Comparison of ENCODE assay signal across 8 mouse cellular contexts in the genomic region with DNA sequence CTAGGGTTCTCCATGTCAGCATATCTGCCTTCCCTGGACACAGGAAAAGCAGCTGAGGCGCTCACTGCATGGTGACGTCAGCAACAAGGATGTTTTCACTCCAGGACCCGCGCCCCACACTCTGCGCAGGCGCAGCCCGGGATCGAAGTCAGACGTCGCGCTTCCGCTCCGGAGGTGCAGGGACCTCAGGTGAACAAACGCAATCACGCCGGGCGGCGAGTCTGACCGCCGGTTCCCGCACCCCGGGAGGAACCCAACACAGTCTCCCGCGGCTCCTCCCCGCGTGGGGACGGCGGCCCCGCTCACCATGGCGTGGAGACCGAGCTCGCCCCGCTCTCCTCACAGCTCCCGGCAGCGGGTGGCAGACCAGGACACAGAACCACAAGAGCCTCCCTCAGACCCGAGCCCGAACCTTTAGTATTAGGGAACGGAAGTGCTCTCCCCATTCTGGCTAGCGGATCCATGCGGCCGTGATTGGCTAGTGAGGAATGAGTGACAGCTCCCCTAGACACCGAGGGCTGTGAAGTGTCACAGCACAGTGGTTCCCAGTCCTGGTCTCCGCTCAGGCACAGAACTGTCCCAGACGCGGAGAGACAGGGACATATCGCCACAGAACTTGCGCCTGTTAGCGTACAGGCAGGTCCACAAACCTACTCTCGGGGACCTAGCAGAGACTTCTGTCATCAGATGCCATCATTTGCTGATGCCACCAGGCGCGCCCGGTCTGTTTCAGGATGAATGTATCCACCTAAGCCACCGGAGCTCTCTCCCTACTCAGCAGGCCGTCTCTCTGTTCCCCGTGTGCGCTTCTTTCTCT. TPM values are rescaled to one million over a fixed set of nuclear protein-coding genes. Genes with fewer than 3 reads are reported as not detected.
DNase-seq lines count a peak whose midpoint lies in the region; ATAC-seq and TF ChIP-seq lines count a peak whose summit lies in the region.
"Not testable (repeated sequence)": the region's sequence is repeated elsewhere in the genome, so short reads cannot be mapped to it uniquely, and the experiment has no call there.

No protein-coding gene starts in this region.

- peaks cover 16% of the 10 kb centered on the region for H3K4me1 ChIP-seq in bone marrow macrophage, adult 2 months (ENCODE audit: control insufficient read depth, insufficient read depth, low read length)
- peaks cover 24% of the 10 kb centered on the region for H3K4me1 ChIP-seq in erythroblast, embryonic 14.5 days (ENCODE audit: control insufficient read depth)
- H3K4me1 ChIP-seq in heart, embryonic 12.5 days (replicated peaks); kidney, postnatal 0 days (replicated peaks; ENCODE audit: insufficient read depth, low read length); liver, embryonic 11.5 days (replicated peaks; ENCODE audit: control insufficient read depth, insufficient read depth, low read length): not testable (repeated sequence)

- peak; percentile 97 for ATAC-seq in heart, embryonic 12.5 days (ENCODE audit: insufficient number of reproducible peaks, low FRiP score)
- ATAC-seq in kidney, postnatal 0 days (replicated peaks; ENCODE audit: low FRiP score, low read depth) = peak; percentile 98
- ATAC-seq in liver, embryonic 11.5 days (replicated peaks; ENCODE audit: low FRiP score) = peak; percentile 97

- peak overlapping the region; percentile 77 for H3K27ac ChIP-seq in bone marrow macrophage, adult 2 months (ENCODE audit: insufficient read depth, low read depth, low read length)
- peak overlapping the region; percentile 95 for H3K27ac ChIP-seq in heart, embryonic 12.5 days (ENCODE audit: poor library complexity, severe bottlenecking)
- peak overlapping the region; percentile 95 for H3K27ac ChIP-seq in kidney, postnatal 0 days
- peak overlapping the region; percentile 62 for H3K27ac ChIP-seq in liver, embryonic 11.5 days (ENCODE audit: low read depth, low read length)

- H3K79me2 ChIP-seq in myocyte (ENCODE audit: control insufficient read depth, insufficient read depth) = not testable (repeated sequence)

- not testable (repeated sequence) for TF ChIP-seq POLR2A in bone marrow macrophage, adult 2 months (IDR thresholded peaks at IDR 0.05; ENCODE audit: borderline replicate concordance, low read depth, low read length)
- TF ChIP-seq POLR2A in myocyte (IDR thresholded peaks at IDR 0.05; ENCODE audit: insufficient read length, low read depth) = peak; percentile 64

- peak overlapping the region; percentile 78 for H3ac ChIP-seq in myocyte (ENCODE audit: control insufficient read depth, insufficient read length)

- not testable (repeated sequence) for H3K36me3 ChIP-seq in erythroblast, embryonic 14.5 days (ENCODE audit: control insufficient read depth); kidney, postnatal 0 days (ENCODE audit: insufficient read depth, low read length); liver, embryonic 11.5 days (ENCODE audit: control insufficient read depth, insufficient read depth, low read length); myocyte (ENCODE audit: control insufficient read depth, insufficient read depth); splenic B cell, adult 2 months (ENCODE audit: control insufficient read depth, insufficient read depth, low read length, poor library complexity, severe bottlenecking)
- H3K36me3 ChIP-seq in heart, embryonic 12.5 days = peaks cover 13% of the 10 kb centered on the region

- H3K27me3 ChIP-seq in erythroblast, embryonic 14.5 days (ENCODE audit: control insufficient read depth); heart, embryonic 12.5 days (replicated peaks); kidney, postnatal 0 days (ENCODE audit: insufficient read depth, low read length); liver, embryonic 11.5 days (replicated peaks; ENCODE audit: control insufficient read depth, insufficient read depth, low read length); myocyte (ENCODE audit: control insufficient read depth, insufficient read depth, insufficient read length); splenic B cell, adult 2 months (ENCODE audit: control insufficient read depth, insufficient read depth, low read length, poor library complexity, severe bottlenecking): not testable (repeated sequence)

- peak overlapping the region; percentile 64 for H3K4me3 ChIP-seq in bone marrow macrophage, adult 2 months (ENCODE audit: insufficient read depth, low read length)
- peak overlapping the region; percentile 67 for H3K4me3 ChIP-seq in erythroblast, embryonic 14.5 days (replicated peaks)
- H3K4me3 ChIP-seq in heart, embryonic 12.5 days = peak overlapping the region; percentile 60
- H3K4me3 ChIP-seq in kidney, postnatal 0 days (replicated peaks; ENCODE audit: low read depth, low read length) = peak overlapping the region; percentile 47
- peak overlapping the region; percentile 54 for H3K4me3 ChIP-seq in liver, embryonic 11.5 days (ENCODE audit: low read depth, low read length)
- peak overlapping the region; percentile 53 for H3K4me3 ChIP-seq in myocyte

- not testable (repeated sequence) for TF ChIP-seq CTCF in bone marrow macrophage, adult 2 months (IDR thresholded peaks at IDR 0.05; ENCODE audit: low read depth, low read length)
- 0 out of 2 replicates have a peak, but pooled peaks have one; percentile 2 for TF ChIP-seq CTCF in kidney, postnatal 0 days (IDR thresholded peaks at IDR 0.05; ENCODE audit: low read depth)

- not testable (repeated sequence) for H3K9me3 ChIP-seq in erythroblast, embryonic 14.5 days (ENCODE audit: control insufficient read depth, low read length); heart, embryonic 12.5 days (replicated peaks); kidney, postnatal 0 days (replicated peaks; ENCODE audit: low read length); liver, embryonic 11.5 days (ENCODE audit: control insufficient read depth, low read length)

- under 1% methylated on average over 56 of the region's 56 CpGs for WGBS in heart, embryonic 12.5 days
- under 1% methylated on average over 56 of the region's 56 CpGs for WGBS in kidney, postnatal 0 days
- under 1% methylated on average over 54 of the region's 56 CpGs for WGBS in liver, embryonic 11.5 days

- DNase-seq in B cell, adult 2 months = peak; percentile 82 to 84
- peak; percentile 87 for DNase-seq in kidney, postnatal 0 days (ENCODE audit: low spot score)
- DNase-seq in liver, embryonic 11.5 days (ENCODE audit: low spot score) = peak; percentile 71
- DNase-seq in splenic B cell, adult 2 months (ENCODE audit: low read depth, low spot score) = peak; percentile 73

- peak overlapping the region; percentile 73 for H3K9ac ChIP-seq in heart, embryonic 12.5 days
- H3K9ac ChIP-seq in kidney, postnatal 0 days (ENCODE audit: low read depth, low read length) = peak overlapping the region; percentile 60
- H3K9ac ChIP-seq in liver, embryonic 11.5 days (ENCODE audit: low read depth, low read length) = peak overlapping the region; percentile 41

- H3K4me2 ChIP-seq in heart, embryonic 12.5 days = peak overlapping the region; percentile 85
- peak overlapping the region; percentile 87 for H3K4me2 ChIP-seq in kidney, postnatal 0 days (ENCODE audit: low read length)
- peak overlapping the region; percentile 85 for H3K4me2 ChIP-seq in liver, embryonic 11.5 days
- peak overlapping the region; percentile 80 for H3K4me2 ChIP-seq in myocyte (ENCODE audit: low read depth)

RNA-seq across cellular contexts. Expression of gene Zfp119b, which starts 4.2 kb away (rescaled TPM):
- polyA plus RNA-seq in bone marrow macrophage, adult 2 months (2012; ENCODE audit: insufficient read depth, insufficient read length, missing spikeins) = 5.7 and 7.9 TPM in 2 replicates
- not detected in 2 replicates for polyA plus RNA-seq in erythroblast, embryonic 14.5 days (2012)
- 3.1 and 4.3 TPM in 2 replicates for polyA plus RNA-seq in heart, embryonic 12.5 days (2016; fragmentation: Nextera tagmentation; extraction: Ambion mirVana)
- polyA plus RNA-seq in kidney, postnatal 0 days (2015; fragmentation: Nextera tagmentation; extraction: Ambion mirVana) = 8.1 and 10.6 TPM in 2 replicates
- polyA plus RNA-seq in liver, embryonic 11.5 days (2014; fragmentation: Nextera tagmentation; extraction: Ambion mirVana) = 3.8 and 4.4 TPM in 2 replicates
- polyA plus RNA-seq in myocyte (2012; fragmentation: generic; extraction: Trizol) = 0.82 TPM

RNA-seq across cellular contexts. Expression of gene Ebi3, which starts 7.4 kb away (rescaled TPM):
- 190 and 214 TPM in 2 replicates for polyA plus RNA-seq in bone marrow macrophage, adult 2 months (2012; ENCODE audit: insufficient read depth, insufficient read length, missing spikeins)
- polyA plus RNA-seq in erythroblast, embryonic 14.5 days (2012) = 0.34 and 0.37 TPM in 2 replicates
- 0.40 TPM in 1 of 2 replicates, not detected in the other for polyA plus RNA-seq in heart, embryonic 12.5 days (2016; fragmentation: Nextera tagmentation; extraction: Ambion mirVana)
- 1.6 and 1.8 TPM in 2 replicates for polyA plus RNA-seq in kidney, postnatal 0 days (2015; fragmentation: Nextera tagmentation; extraction: Ambion mirVana)
- 3.5 and 4.7 TPM in 2 replicates for polyA plus RNA-seq in liver, embryonic 11.5 days (2014; fragmentation: Nextera tagmentation; extraction: Ambion mirVana)
- polyA plus RNA-seq in myocyte (2012; fragmentation: generic; extraction: Trizol) = not detected

RNA-seq across cellular contexts. Expression of gene Yju2, which starts 13.8 kb away (rescaled TPM):
- polyA plus RNA-seq in bone marrow macrophage, adult 2 months (2012; ENCODE audit: insufficient read depth, insufficient read length, missing spikeins) = 10.9 and 15.3 TPM in 2 replicates
- polyA plus RNA-seq in erythroblast, embryonic 14.5 days (2012) = 1.6 and 1.7 TPM in 2 replicates
- 17.4 and 17.5 TPM in 2 replicates for polyA plus RNA-seq in heart, embryonic 12.5 days (2016; fragmentation: Nextera tagmentation; extraction: Ambion mirVana)
- 21.1 and 22.4 TPM in 2 replicates for polyA plus RNA-seq in kidney, postnatal 0 days (2015; fragmentation: Nextera tagmentation; extraction: Ambion mirVana)
- 20.9 and 23.4 TPM in 2 replicates for polyA plus RNA-seq in liver, embryonic 11.5 days (2014; fragmentation: Nextera tagmentation; extraction: Ambion mirVana)
- polyA plus RNA-seq in myocyte (2012; fragmentation: generic; extraction: Trizol) = 9.3 TPM

RNA-seq across cellular contexts. Expression of gene Shd, which starts 25.2 kb away (rescaled TPM):
- not detected in 2 replicates for polyA plus RNA-seq in bone marrow macrophage, adult 2 months (2012; ENCODE audit: insufficient read depth, insufficient read length, missing spikeins)
- not detected in 2 replicates for polyA plus RNA-seq in erythroblast, embryonic 14.5 days (2012)
- polyA plus RNA-seq in heart, embryonic 12.5 days (2016; fragmentation: Nextera tagmentation; extraction: Ambion mirVana) = 7.2 and 9.2 TPM in 2 replicates
- polyA plus RNA-seq in kidney, postnatal 0 days (2015; fragmentation: Nextera tagmentation; extraction: Ambion mirVana) = 54.2 and 56.6 TPM in 2 replicates
- 2.4 and 2.5 TPM in 2 replicates for polyA plus RNA-seq in liver, embryonic 11.5 days (2014; fragmentation: Nextera tagmentation; extraction: Ambion mirVana)
- 0.13 TPM for polyA plus RNA-seq in myocyte (2012; fragmentation: generic; extraction: Trizol)

RNA-seq across cellular contexts. Expression of gene Fsd1, which starts 41.2 kb away (rescaled TPM):
- not detected in 2 replicates for polyA plus RNA-seq in bone marrow macrophage, adult 2 months (2012; ENCODE audit: insufficient read depth, insufficient read length, missing spikeins)
- not detected in 2 replicates for polyA plus RNA-seq in erythroblast, embryonic 14.5 days (2012)
- polyA plus RNA-seq in heart, embryonic 12.5 days (2016; fragmentation: Nextera tagmentation; extraction: Ambion mirVana) = 5.2 and 5.6 TPM in 2 replicates
- polyA plus RNA-seq in kidney, postnatal 0 days (2015; fragmentation: Nextera tagmentation; extraction: Ambion mirVana) = 6.7 and 7.2 TPM in 2 replicates
- polyA plus RNA-seq in liver, embryonic 11.5 days (2014; fragmentation: Nextera tagmentation; extraction: Ambion mirVana) = 6.4 and 8.8 TPM in 2 replicates
- polyA plus RNA-seq in myocyte (2012; fragmentation: generic; extraction: Trizol) = 0.36 TPM

Comparison
In these comparisons a context has a peak if more than half of its experiments do, and no peak if none do; other contexts are left out.
1. Peak in every context shown above with its lines: DNase-seq, ATAC-seq, H3K4me3 ChIP-seq and H3K27ac ChIP-seq.
2. RNA of gene Ebi3, which starts 7.4 kb away (polyA plus RNA-seq): 190 to 214 TPM in bone marrow macrophage, adult 2 months; 3.5 to 4.7 TPM in liver, embryonic 11.5 days, 1.6 to 1.8 TPM in kidney, postnatal 0 days, 0.34 to 0.37 TPM in erythroblast, embryonic 14.5 days, 0.40 TPM in heart, embryonic 12.5 days and not detected in myocyte (single experiment); every median in the first group is over 10 times any median in the second.